Mouse (Mus musculus) heart, adult 8-10 months (tissue): ENCODE measurements around the gene Gm5678. TPM values are rescaled to one million over a fixed set of nuclear protein-coding genes. Genes with fewer than 3 reads are reported as not detected.

Experiments used
- DNase-seq: peaks from one replicate; pipeline ENCODE4 v3.0.0; 2022; ENCODE audit warnings: low spot score
- total RNA-seq, 4 experiments: library from RNA; stranded (reverse); gene quantifications; 2 replicates each; pipeline ENCODE4 v1.2.4; 2022

The Gm5678 gene
- 1 to 10 TPM; 1.2 to 2.0 (median 1.5) TPM for total RNA-seq

DNA sequence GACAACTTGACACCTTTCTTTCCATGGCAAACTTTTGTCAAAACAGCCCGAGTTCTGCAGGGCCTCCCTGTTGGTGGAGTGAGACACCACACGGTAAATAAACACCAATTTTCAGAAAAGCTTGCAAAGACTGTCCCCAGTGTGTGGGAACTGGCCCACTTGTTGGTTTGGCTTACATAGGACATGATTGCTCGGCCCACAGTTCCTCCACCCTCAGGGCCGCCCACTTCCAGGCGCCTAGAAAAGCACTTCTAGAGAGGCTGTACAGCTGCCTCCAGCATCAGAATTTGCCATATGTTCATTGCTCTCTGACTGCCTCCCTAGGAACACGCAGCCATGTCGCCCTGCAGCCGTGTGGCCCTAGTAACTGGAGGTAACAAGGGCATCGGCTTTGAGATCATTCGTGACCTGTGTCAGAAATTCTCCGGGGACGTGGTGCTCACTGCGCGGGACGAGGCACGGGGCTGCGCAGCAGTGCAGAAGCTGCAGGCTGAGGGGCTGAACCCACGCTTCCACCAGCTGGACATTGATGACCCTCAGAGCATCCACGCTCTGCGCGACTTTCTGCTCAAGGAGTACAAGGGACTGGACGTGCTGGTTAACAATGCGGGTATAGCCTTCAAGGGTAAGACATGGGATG, at the start of gene Gm5678:
TSS of gene Gm5678 (plus strand) at position 337 of the 640 bp plus-strand sequence.
- no peak for DNase-seq

DNA sequence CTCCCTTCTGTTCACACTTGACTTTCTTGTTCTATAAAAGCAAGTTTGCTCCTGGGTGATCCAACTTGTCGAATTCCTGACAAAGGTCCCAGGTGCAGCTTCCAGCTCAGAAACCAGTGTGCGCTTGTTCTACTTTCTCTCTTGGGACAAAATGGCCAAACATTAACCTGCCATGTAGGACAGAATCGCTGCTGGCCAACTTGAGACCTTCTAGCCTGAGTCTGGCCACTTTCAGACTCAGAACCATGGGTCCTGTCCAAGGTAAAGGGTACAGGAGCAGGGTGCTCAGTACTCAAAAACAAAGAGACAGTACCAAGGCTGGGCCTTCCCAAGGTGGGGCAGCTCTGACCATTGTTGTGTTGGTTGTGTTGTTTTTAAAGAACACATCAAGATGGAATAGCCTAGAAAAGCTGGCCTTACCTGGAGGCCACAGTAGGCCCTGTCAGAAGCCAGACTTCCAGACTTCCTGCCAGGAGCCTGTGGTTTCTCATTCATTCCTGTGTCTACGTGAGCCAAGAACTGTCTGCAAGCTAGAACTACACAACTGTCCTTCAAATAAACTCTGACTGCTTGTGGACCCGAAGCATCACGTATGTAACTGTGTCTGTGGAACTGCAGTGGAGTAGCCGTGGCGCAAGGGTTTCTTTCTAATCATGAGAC, 49.4 kb upstream of the Gm5678 start:
- no peak for DNase-seq

DNA sequence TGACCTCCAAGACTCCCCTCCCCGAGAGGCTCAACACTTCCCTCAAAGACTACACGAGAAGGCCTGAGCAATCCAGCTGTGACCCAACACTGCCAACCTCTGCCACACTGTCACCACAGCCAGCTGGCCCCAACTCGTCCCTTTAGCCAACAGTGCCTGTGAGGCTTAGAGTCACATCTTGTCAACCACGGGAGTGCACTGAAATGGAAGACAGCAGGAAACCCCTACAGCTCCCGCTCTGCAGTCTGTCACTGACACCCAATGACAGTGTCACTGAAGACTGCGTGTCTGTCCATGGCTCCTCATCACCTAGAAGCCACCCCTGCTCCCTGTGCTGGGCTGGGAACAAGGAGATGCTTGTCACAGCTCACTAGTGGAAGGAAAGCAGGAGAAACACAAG, 46.8 kb upstream of the Gm5678 start:
- no peak for DNase-seq

DNA sequence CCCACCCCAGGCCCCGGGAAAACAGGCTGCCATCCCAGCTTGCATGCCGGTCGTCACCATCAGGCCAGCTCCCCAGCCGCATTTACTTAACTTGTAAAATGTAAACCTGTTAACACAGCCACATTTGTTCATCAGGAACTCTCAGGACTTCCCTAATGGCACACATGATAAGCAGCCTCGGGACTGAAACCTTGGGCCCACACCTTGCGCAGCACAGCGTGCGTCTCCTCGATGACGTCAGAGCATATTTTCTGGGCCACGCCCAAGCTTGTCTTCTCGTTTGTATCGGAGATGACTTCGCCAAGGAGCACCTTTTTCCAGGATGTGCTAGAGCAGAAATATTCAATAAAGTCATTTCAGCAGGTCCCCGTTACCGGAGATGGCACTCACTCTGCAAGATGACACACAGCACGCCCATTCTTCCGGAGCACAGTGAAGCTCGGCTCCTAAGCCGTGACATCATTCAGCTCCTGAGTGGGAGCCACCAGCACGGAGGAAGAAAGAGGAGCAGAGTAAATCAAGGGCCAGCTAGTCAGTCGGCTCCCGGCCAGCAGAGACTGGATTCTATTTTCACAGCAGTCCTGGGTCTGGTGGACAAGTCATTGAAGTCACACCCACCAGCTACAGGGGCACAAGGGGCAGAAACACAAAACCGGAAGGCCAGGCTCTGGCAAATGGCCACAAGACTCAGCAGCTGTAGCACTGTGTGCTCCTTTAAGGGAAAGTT, 42.8 kb upstream of the Gm5678 start:
- DNase-seq: no peak

DNA sequence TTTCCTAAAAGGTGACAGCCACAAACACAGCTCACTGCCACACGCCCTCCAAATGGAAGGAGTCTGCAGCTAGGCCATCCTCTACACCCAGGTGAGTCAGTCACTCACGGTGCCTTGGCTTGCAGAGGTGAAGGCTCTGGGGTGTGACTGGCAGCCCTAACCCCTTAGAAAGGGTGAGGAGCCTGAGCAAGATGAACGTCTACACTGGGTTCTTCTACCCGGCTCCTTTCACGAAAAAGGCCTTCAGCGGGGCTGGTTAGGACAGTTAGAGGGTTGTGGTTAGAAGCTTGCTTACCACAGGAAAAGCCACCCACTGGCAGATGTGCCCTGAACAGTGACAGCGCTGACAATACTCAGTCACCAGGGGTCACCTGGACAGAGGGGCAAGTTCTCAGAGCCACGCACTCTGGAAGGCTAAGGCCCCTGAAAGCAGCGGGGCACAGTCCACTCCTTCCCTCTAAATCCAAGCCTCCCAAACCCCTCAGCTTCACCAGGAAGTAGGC, 42.1 kb upstream of the Gm5678 start:
- DNase-seq: no peak

DNA sequence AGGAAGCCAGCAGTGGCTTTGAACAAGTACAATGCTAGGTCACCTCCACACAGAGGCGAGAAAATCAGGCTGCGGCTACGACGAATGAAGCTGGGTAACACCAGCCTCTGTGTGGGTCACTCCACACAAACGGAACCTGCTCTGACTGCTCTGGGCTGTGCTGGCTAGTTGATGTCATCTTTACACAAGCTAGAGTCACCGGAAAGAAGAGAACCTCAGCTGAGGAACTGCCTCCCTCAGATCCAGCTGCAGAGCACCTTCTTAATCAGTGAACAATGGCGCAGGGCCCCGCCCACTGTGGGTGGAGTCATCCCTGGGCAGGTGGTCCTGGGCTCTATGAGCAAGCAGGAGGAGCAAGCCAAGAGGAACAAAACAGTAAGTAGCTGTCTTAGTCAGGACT, 41.5 kb upstream of the Gm5678 start:
- no peak for DNase-seq

DNA sequence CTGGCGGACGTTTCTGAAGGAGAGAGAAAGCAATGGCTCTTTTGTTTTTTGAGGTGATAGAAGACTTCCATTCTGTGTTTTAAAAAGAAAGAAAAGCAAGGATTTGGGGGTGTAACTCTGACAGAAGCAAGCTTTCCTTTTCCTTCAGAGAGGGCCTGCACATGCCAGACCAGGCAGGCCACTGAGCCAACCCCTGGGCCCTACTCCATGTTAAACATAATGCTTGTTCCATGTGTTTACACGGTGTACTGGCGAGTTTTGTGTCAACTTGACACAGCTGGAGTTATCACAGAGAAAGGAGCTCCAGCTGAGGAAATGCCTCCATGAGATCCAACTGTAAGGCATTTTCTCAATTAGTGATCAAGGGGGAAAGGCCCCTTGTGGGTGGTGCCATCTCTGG, 39.6 kb upstream of the Gm5678 start:
- no peak for DNase-seq

DNA sequence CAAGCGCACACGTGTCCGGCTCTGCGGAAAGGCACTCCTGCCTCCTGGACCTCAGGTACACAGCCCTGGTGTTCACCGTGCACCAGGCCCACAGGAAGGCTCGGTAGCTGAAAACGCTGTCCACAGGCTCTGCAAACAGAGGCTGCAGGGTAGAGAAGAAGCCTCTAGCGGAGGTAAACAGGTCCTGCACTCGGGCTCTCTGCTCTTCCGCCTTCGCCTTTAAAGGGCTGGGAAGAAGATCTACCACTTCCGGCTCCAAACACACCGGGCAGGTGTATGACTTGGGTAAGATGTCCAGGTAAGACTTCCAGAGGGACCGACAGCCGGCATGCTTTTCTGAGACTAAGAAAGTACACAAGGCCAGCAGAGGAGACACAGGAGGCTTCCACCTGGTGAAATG, 37.0 kb upstream of the Gm5678 start:
- DNase-seq: no peak

DNA sequence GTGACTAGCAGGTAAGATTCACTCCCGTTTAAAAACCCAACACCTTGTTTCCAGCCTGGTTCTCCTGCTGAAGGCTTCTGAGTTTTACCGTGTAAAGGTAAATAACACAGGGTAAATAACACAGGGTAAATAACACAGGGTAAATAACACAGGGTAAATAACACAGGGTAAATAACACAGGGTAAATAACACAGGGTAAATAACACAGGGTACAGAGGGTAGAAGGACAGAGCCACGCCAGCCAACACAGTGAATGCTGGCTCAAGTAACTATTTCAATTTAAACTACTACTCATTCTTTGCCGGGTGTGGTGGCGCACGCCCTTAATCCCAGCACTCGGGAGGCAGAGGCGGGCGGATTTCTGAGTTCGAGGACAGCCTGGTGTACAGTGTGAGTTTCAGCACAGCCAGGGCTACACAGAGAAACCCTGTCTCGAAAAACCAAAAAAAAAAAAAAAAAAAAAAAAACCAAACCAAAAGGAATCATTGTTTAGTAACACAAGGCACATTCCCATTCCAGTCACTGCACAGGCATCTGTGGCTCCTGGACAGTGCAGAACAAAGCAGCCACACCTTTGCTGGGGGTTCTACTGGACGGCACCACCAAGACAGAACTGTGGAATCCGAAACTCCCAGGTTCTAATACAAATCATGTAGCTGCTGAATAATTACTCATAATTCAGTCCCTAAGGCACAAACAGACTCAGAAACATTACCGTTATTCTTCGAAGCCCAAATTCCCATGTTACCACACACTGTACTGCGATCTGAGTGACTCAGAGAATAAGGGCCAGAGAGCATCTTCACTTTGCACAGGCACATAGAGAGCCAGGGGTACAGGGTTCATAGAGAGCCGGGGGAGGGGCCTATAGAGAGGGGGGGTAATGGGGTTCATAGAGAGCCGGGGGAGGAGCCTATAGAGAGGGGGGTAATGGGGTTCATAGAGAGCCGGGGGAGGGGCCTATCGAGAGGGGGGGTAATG, 36.2 kb upstream of the Gm5678 start:
- no peak for DNase-seq

DNA sequence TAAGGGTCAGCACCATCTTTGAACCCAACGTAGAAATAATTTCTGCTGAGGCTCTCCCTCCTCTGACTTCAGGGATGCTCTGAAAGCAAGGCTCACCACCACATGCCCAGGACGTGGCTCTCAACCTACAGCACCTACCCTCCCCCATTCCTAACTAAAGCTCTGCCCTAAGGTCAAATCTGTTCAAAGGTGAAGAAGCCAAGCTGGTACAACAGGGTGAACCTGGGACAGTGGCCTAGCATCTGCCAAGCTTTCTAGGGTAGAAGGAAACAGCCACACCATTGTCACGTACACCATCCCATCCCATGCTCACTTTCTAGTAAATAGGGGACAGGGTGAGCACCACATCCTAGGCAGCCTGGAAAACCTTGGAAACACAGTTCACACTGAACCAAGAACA, 35.2 kb upstream of the Gm5678 start:
- no peak for DNase-seq

DNA sequence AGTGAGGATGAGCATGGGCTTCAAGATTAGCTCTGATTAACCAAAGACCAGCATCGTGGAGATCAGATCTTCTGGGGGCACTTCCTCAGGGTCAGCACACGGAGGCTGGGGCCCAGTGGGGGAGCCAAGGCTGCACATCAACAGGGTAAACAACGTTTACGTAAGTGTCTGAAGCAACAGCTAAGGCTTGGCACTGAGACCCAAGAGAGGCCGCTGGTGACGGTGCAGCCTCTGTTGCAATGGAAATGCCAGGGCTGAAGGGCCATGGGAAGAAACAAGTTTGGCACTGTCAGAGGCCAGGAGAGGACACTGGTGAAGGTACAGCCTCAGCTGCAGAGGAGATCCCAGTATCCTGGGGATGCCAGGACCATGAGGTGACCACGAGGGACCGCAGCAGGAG, 34.5 kb upstream of the Gm5678 start:
- no peak for DNase-seq

DNA sequence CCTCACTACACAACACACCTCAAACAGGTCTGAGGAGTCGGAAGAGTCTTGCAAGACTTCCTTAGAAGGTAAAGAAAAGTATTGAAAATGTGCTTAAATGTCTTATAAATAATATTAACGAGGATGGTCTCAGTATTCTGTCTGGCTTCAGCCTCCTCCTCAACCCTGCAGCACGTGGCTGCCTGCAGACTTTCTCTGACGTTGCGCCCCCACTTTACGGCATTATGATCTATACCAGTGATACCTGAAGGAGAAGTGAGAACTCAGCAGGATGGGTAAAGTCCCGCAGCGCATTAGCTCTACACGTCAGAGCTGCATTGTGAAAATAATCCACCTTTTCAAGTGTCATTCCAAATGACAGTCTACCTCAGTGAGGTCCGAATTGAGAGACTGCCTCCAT, 33.4 kb upstream of the Gm5678 start:
- no peak for DNase-seq

DNA sequence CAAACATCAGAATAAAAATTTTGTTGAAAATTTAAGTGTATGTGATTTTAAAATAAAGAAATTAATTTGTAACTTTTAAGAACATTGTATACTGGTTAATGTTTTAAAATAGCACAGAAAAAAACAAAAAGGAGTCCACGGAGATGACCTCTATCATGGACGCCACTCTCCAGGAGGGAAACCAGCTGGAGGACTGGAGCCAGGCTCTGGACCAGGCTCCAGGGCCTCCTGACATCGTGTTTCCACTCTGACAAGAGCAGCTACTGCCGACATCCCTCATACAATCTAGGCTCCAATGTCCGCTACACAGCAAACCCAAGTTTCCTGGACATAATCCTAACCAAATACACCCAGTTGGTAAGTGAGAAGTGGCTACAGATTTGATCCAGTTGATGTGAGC, 32.1 kb upstream of the Gm5678 start:
- no peak for DNase-seq

DNA sequence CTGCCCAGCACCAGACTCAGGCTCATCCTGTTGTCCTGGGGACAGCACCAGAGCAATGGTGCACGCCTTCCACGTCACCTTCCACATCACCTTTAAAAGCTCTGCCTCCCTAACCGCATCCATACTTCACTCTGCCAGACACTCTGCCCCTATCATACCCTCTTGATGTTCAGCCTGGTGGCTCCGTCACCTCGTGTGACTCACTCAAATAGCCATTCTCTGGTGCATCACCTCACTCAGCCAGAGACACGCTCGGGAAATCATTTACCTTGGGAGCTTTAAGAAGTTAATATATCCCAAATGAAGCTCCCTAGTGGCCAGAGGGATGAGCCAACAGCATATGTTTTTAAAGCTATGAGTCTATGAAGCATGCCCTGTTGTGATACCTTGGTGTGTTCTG, 31.1 kb upstream of the Gm5678 start:
- no peak for DNase-seq

DNA sequence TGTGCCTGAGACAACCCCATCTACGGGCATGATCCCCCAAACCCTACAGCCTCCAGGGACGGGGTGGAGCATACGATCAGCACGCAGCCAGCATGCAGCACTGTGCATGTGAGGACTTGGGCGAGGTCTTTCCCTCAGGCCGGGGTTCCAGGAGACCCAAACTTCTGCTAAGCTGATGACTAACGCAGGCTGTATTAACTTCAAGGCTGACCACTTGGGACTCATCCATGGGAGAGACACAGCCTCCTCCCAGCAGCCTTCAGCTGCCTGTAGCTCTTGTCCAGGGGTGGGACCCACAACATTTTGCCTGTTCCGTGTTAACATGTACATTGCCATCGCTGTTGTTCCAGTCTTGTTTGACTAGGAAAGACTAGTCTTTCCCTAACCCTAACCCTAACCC, 30.3 kb upstream of the Gm5678 start:
- DNase-seq: no peak

DNA sequence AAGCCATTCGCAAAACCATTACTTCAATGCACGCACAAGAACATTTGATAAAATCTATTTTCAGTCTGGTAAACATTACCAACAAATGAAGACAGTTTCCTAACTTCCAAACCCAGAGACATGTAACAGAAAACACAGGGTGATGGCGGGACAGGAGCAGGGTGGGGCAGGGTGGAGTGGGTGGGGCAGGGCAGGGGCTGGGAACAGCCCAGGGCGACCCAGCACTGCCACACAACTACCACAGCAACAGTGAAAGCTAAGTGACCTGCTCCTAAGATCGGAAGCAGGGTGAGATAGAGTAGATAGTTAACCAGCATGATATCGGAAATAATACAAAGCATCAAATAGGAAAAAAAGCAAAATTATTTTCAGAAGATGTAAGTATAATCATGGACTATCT, 28.4 kb upstream of the Gm5678 start:
- DNase-seq: no peak

DNA sequence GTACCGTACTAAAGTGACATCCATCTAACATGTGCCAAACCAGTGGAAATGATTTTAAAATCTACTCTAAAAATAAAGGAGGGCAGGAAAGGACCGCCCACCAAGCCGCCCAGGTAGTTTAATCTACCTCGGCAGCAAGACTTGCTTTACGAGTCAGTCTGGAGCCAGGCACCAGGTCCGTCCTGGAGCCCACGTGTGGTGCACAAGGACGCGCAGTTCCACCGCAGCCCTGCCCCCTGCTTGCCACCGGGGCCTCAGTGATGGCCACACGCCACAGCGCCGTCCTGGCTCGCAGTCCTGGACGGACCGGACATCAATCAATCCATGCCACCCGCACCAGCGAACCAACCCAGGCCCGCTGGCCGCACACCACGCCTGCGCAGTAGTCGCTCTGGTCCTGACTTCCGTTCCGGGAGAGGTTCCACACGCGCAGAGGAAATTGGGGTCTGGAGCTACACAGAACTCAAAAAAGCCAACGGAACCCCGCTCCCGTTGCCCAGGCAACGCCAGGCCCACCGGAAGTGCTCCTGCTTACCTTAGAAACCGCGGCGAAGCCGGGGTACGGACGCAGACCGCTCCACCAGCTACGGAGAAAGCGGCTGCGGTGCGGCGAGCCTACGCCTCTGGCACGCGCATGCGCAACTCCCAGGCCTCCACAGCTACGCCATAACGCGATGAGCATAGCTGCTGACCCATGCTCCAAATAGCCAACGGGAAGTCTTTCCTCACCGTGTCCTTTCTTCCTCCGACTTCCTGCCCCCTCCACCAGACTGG, 24.3 kb upstream of the Gm5678 start, which contains the start of gene Setd4:
TSS of gene Setd4 (minus strand) at position 625 of the 774 bp plus-strand sequence.
- DNase-seq: peak; percentile 94

DNA sequence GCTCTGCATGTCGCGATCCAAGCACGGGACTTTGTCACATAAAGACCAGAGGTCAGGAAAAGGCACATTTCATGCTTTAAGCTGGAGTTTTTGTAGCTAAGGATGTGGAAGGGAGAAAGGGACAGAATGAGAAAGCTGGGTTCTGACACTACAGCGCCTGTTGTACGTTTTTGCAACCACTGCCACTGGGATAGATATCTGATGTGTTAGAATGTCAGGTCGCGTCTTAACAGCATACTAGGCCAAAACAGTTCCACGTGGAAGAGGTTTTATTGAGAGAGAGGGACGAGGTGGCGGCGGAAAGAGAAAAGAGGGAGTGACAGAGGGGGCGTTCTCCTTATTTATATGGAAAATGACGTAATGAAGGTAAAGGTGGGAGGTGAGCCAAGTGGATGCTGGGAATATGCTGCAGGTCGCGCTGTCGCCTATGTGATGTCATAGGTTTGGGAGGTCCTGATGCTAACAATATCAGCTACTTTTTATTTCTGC, 23.4 kb upstream of the Gm5678 start:
- DNase-seq: no peak

DNA sequence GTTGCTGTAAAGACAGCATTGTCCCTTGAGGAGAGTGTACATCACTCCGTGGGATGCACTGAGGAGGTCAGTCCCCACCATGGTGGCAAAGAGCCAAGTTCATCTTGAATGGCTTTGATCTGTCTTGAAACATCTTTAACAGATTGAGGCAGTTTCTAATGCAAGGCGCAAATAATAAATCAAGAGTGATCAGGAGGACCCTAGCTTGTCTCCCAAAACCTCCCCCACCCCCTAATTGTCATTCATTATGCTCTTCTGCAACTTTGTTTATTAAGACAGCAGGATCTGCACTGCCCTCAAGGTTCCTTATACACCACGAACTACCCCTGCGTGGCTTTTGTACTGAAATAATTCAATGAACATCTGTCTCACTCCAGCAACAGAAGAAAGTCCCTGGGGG, 22.3 kb upstream of the Gm5678 start, which contains the start of gene Cbr1:
TSS of gene Cbr1 (plus strand) at position 301 of the 400 bp plus-strand sequence.
- no peak for DNase-seq

DNA sequence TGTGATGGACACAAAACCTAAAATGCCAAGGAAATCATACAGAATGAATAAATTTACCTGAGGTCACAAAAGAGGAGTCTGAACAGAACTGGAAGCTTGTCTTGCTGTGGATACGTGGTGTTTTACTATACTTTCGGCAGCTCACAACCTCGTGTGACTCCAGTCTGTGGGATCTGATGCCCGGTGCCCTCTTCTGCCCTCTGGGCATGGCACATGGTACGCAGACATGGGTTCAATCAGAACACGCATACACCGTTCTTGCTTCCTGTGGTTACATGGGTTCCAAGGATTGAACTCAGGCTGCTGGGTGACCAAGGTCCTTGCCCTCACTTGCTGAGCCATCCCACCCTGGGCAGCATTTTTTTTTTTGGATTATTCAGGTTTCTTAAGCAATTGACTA, 21.8 kb upstream of the Gm5678 start:
- DNase-seq: no peak
